Mouse (Mus musculus) kidney, embryonic 14.5 days (tissue): ENCODE data around the gene Tango2. TPM values are rescaled to one million over a fixed set of nuclear protein-coding genes. Genes with fewer than 3 reads are reported as not detected.

Experiments used
- ATAC-seq: fragments of 200-750 bp; cut with Nextera tagmentation; 2 replicates; pipeline ENCODE4 v1.8.0; 2017; ENCODE audit warnings: moderate number of reproducible peaks, mild to moderate bottlenecking, moderate TSS enrichment, moderate library complexity; ENCODE audit not compliant: low FRiP score, low TSS enrichment
- H3K27ac ChIP-seq: fragments of 300-500 bp; sonication (generic); 2 replicates; pipeline ENCODE4 v1.5.1; 2014; ENCODE audit warnings: low read depth, mild to moderate bottlenecking, low read length, moderate library complexity, mixed read lengths
- H3K27me3 ChIP-seq: fragments of 300-500 bp; sonication (generic); 2 replicates; pipeline ENCODE4 v1.6.1; 2014; ENCODE audit warnings: mild to moderate bottlenecking, low read length; ENCODE audit not compliant: control insufficient read depth, insufficient read depth
- H3K36me3 ChIP-seq: fragments of 300-500 bp; sonication (generic); 2 replicates; pipeline ENCODE4 v1.6.1; 2014; ENCODE audit warnings: low read length, mixed read lengths; ENCODE audit not compliant: control insufficient read depth, insufficient read depth
- H3K4me1 ChIP-seq: fragments of 300-500 bp; sonication (generic); 2 replicates; pipeline ENCODE4 v1.6.1; 2014; ENCODE audit warnings: low read length, mixed read lengths; ENCODE audit not compliant: control insufficient read depth, insufficient read depth
- H3K4me2 ChIP-seq: fragments of 300-500 bp; sonication (generic); replicated peaks from 2 replicates; pipeline ENCODE4 v1.6.1; 2014; ENCODE audit warnings: low read depth, mild to moderate bottlenecking, low read length
- H3K4me3 ChIP-seq: fragments of 300-500 bp; sonication (generic); 2 replicates; pipeline ENCODE4 v1.5.1; 2014; ENCODE audit warnings: mild to moderate bottlenecking, low read length
- H3K9ac ChIP-seq: fragments of 300-500 bp; sonication (generic); 2 replicates; pipeline ENCODE4 v1.6.1; 2014; ENCODE audit warnings: low read depth, mild to moderate bottlenecking, low read length, moderate library complexity
- H3K9me3 ChIP-seq: fragments of 300-500 bp; sonication (generic); 2 replicates; pipeline ENCODE4 v1.6.1; 2016; ENCODE audit warnings: low read length; ENCODE audit not compliant: control insufficient read depth
- WGBS: fragments of 180-500 bp; shearing (Covaris S2); extraction: QIAGEN DNeasy Blood & Tissue Kit; methylation state at CpG from one replicate; pipeline ENCODE4 v1.1.7; 2014; 5-methylcytosine and 5-hydroxymethylcytosine counted together
- polyA plus RNA-seq: library from polyadenylated mRNA; unstranded; fragments of >200 nt; fragmentation: Nextera tagmentation; extraction: Ambion mirVana; gene quantifications from 2 replicates; pipeline ENCODE4 v1.2.1, GENCODE M21; 2014

Gene Tango2
- polyA plus RNA-seq, 1 experiment from 2014 or later: 19.8 TPM

- no peak overlapping the region for H3K27ac ChIP-seq
- H3K9me3 ChIP-seq: no peaks in the 10 kb centered on the region
- H3K4me2 ChIP-seq: no peak overlapping the region
- no peaks in the 10 kb centered on the region for H3K36me3 ChIP-seq
- no peak overlapping the region for H3K4me3 ChIP-seq
- 50% methylated on average over 3 of the region's 3 CpGs for WGBS
- ATAC-seq: no peak
- 0 out of 2 replicates have a peak, but pooled peaks cover 2% of the 10 kb centered on the region for H3K4me1 ChIP-seq
- no peaks in the 10 kb centered on the region for H3K27me3 ChIP-seq
- H3K9ac ChIP-seq: no peak overlapping the region
Measured at GRCm38 (mm10) chr16:18377203-18377602, 29.3 kb upstream of the Tango2 start.

DNA sequence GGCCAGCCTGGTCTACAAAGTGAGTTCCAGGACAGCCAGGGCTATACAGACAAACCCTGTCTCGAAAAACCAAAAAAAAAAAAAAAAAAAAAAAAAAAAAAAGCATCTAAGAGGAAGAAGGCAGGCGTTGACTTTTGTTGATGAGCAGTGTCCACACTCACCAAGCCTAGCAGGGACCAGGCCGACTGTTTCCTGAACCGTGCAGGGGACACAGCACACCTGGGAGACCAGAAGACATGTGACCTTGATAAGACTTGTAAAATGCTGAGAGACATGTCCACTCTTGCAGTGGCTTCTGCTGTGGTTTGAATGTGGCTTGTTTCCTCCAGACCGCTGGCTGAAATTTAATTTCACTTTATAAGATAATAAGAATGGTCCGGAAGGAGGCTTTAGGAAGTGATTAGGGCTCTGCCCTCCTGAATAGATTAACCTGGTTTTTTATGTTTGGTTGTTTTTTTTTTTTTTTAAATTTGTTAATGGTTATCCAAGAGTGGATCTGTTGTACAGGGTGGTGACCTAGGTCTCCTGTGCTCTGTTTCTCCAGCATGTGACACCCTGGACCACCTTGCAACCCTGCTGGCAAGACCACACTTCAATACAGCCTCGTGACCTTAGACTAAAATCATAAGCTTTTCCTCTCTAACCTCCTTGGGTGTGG lies 28.5 kb upstream of the Tango2 start:
- H3K4me1 ChIP-seq: no peaks in the 10 kb centered on the region
- H3K9ac ChIP-seq: no peak overlapping the region
- no peaks in the 10 kb centered on the region for H3K36me3 ChIP-seq
- no peak overlapping the region for H3K4me2 ChIP-seq
- H3K27me3 ChIP-seq: no peaks in the 10 kb centered on the region
- H3K27ac ChIP-seq: no peak overlapping the region
- H3K9me3 ChIP-seq: no peaks in the 10 kb centered on the region
- no peak overlapping the region for H3K4me3 ChIP-seq
- WGBS: 82% methylated on average over 7 of the region's 7 CpGs
- no peak for ATAC-seq

- no peaks in the 10 kb centered on the region for H3K27me3 ChIP-seq
- H3K4me1 ChIP-seq: no peaks in the 10 kb centered on the region
- 89% methylated on average over 4 of the region's 4 CpGs for WGBS
- H3K9me3 ChIP-seq: no peaks in the 10 kb centered on the region
- H3K4me3 ChIP-seq: no peak overlapping the region
- no peaks in the 10 kb centered on the region for H3K36me3 ChIP-seq
- H3K27ac ChIP-seq: no peak overlapping the region
- no peak for ATAC-seq
- H3K9ac ChIP-seq: no peak overlapping the region
- H3K4me2 ChIP-seq: no peak overlapping the region
Measured at GRCm38 (mm10) chr16:18373632-18374031, 25.7 kb upstream of the Tango2 start.

- Histone ChIP-seq H3K4me1 (no peaks in the 10 kb centered on the region), H3K4me2 (no peak overlapping the region), H3K9me3 (no peaks in the 10 kb centered on the region), H3K4me3 (no peak overlapping the region), H3K36me3 (no peaks in the 10 kb centered on the region), H3K27ac (no peak overlapping the region), H3K9ac (no peak overlapping the region), H3K27me3 (no peaks in the 10 kb centered on the region)
- 94% methylated on average over 3 of the region's 3 CpGs for WGBS
- no peak for ATAC-seq
Measured at GRCm38 (mm10) chr16:18370197-18370596, 22.3 kb upstream of the Tango2 start.

- no peak overlapping the region for H3K9ac ChIP-seq
- 87% methylated on average over 4 of the region's 4 CpGs for WGBS
- no peak for ATAC-seq
Measured at GRCm38 (mm10) chr16:18366849-18367248, 18.9 kb upstream of the Tango2 start.

GRCm38 (mm10) chr16:18362948-18363347 lies 15.0 kb upstream of the Tango2 start:
- ATAC-seq: peak; percentile 64; the same call in 1 of the 2 replicates
- H3K4me3 ChIP-seq: no peak overlapping the region
- H3K36me3 ChIP-seq: no peaks in the 10 kb centered on the region
- H3K9ac ChIP-seq: no peak overlapping the region
- WGBS: 39% methylated on average over 8 of the region's 8 CpGs
- H3K9me3 ChIP-seq: no peaks in the 10 kb centered on the region
- H3K4me1 ChIP-seq: no peaks in the 10 kb centered on the region
- no peak overlapping the region for H3K27ac ChIP-seq
- H3K27me3 ChIP-seq: no peaks in the 10 kb centered on the region
- no peak overlapping the region for H3K4me2 ChIP-seq

More at GRCm38 (mm10) chr16:18366849-18367248, 18.9 kb upstream of the Tango2 start:
- no peak overlapping the region for H3K27ac ChIP-seq
- H3K4me1 ChIP-seq: no peaks in the 10 kb centered on the region
- no peaks in the 10 kb centered on the region for H3K36me3 ChIP-seq
- H3K27me3 ChIP-seq: no peaks in the 10 kb centered on the region
- H3K4me2 ChIP-seq: no peak overlapping the region
- no peaks in the 10 kb centered on the region for H3K9me3 ChIP-seq
- no peak overlapping the region for H3K4me3 ChIP-seq

DNA sequence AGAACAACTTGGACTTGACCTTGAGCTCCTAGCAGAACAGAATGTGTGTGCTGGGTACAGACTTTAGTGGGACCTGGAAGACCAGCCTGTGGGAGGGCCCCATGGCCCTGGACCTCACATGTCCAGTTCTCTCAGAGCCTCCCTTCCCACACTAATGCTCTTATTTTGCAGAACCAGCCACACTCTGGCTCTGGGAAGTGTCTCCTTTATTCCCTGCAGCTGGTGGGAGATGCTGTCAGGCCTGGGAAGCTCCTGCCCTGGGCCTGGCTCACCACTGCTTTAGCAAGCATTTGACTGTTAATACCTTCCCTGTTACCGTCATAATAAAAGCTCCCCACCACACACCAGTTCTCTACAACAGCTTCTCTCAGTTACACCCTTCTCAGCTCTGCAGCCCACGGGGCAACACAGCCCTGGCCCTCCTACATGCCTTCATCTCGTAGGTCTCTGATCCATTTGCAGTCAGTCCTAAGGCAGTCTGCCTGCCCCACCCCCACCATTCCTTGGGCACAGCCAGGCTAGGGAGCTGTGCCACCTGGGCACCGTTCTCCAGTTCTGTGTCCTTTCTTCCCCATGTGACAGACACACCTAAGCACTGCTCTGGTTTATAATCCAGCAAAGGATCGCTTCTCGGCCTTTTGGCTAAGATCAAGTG lies 12.4 kb upstream of the Tango2 start:
- 71% methylated on average over 6 of the region's 6 CpGs for whole genome bisulfite sequencing
- Histone ChIP-seq H3K27ac (no peak overlapping the region), H3K9ac (no peak overlapping the region), H3K9me3 (no peaks in the 10 kb centered on the region), H3K4me2 (no peak overlapping the region), H3K27me3 (no peaks in the 10 kb centered on the region), H3K4me3 (no peak overlapping the region), H3K4me1 (no peaks in the 10 kb centered on the region), H3K36me3 (no peaks in the 10 kb centered on the region)
- ATAC-seq: no peak

DNA sequence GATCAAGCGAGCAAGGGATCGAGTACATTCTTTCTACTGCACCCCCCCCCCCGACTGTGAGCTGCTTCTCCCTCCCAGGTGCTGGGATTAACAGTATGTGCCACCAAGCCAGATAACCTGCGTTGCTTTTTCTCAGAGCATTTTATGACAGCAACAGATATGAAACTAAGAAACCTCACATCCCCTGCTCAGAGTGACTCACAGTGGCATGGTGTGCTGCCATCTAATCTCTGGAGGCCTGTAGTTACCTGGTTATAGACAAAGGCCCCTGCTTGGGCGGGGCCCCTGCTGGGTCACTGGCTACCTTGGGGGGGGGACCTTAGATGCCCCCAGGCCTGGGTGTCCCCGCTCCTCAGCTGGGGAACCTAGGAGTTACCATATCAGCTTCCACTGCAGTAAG lies 10.1 kb upstream of the Tango2 start:
- H3K36me3 ChIP-seq: no peaks in the 10 kb centered on the region
- 83% methylated on average over 6 of the region's 6 CpGs for WGBS
- ATAC-seq: no peak
- H3K27me3 ChIP-seq: no peaks in the 10 kb centered on the region
- no peak overlapping the region for H3K4me3 ChIP-seq
- no peak overlapping the region for H3K27ac ChIP-seq
- H3K4me1 ChIP-seq: no peaks in the 10 kb centered on the region
- H3K9ac ChIP-seq: no peak overlapping the region
- H3K4me2 ChIP-seq: no peak overlapping the region
- no peaks in the 10 kb centered on the region for H3K9me3 ChIP-seq

DNA sequence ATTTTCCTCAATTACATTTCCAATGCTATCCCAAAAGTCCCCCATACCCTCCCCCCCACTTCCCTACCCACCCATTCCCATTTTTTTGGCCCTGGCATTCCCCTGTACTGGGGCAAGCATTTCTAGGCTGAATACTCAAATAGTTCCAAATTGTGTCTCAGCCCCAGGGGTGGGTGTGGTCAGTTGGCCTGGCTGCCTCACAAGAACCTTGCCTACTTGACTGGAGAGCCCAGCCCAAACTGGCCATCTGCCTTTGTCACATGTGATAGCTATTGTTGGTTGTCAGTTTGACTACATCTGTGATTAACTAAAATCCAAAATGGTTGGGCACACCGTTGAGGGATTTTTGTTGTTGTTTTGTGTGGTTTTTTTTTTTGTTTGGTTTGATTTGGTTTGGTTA lies 9.1 kb upstream of the Tango2 start:
- H3K27me3 ChIP-seq: no peaks in the 10 kb centered on the region
- no peak overlapping the region for H3K4me3 ChIP-seq
- no peak overlapping the region for H3K9ac ChIP-seq
- no peak overlapping the region for H3K27ac ChIP-seq
- H3K4me2 ChIP-seq: no peak overlapping the region
- H3K9me3 ChIP-seq: no peaks in the 10 kb centered on the region
- no peaks in the 10 kb centered on the region for H3K36me3 ChIP-seq
- WGBS: 92% methylated on average over 1 of the region's 1 CpGs
- no peak for ATAC-seq
- no peaks in the 10 kb centered on the region for H3K4me1 ChIP-seq
